Mouse (Mus musculus) Patski (cell line): Measurements from ENCODE around the gene Snhg11. TPM values are rescaled to one million over a fixed set of nuclear protein-coding genes. Genes with fewer than 3 reads are reported as not detected.

Experiments
- ATAC-seq: fragments of 100-300 bp; one replicate; pipeline ENCODE4 v1.8.0; 2021
- CTCF ChIA-PET: fragments of 350-600 bp; sonication (Branson Sonifier 250); formaldehyde crosslinking; loops from one replicate; lab custom pipeline; 2022; ENCODE audit warnings: inconsistent platforms; lab: Charles Lee
- POLR2A ChIA-PET: fragments of 350-600 bp; sonication (Branson Sonifier 250); formaldehyde crosslinking; loops from one replicate; lab custom pipeline; 2022; ENCODE audit warnings: antibody characterized with exemption, inconsistent platforms; lab: Charles Lee
- DNase-seq: peaks from one replicate; pipeline ENCODE4 v3.0.0-alpha.2; 2011; ENCODE audit warnings: low read depth, low spot score
- H3K27me3 ChIP-seq: fragments of 371-371 bp; one replicate; pipeline ENCODE4 v1.5.1; 2021
- CTCF ChIP-seq: fragments of 100-300 bp; IDR thresholded peaks from one replicate; pipeline ENCODE4 v1.5.1; 2021
- in situ Hi-C: fragments of 300-500 bp; cut with MboI; formaldehyde crosslinking; loops from 3 replicates; pipeline ENCODE4 v1.11.1; 2018; ENCODE audit warnings: low pct_unique_long_range_greater_than_20kb, mixed read lengths
- polyA plus RNA-seq: library from polyadenylated mRNA; unstranded; gene quantifications from one replicate; pipeline ENCODE4 v1.2.3, GENCODE M21; 2021

The Snhg11 gene
- polyA plus RNA-seq, 1 experiment from 2014 or later: not detected

DNA sequence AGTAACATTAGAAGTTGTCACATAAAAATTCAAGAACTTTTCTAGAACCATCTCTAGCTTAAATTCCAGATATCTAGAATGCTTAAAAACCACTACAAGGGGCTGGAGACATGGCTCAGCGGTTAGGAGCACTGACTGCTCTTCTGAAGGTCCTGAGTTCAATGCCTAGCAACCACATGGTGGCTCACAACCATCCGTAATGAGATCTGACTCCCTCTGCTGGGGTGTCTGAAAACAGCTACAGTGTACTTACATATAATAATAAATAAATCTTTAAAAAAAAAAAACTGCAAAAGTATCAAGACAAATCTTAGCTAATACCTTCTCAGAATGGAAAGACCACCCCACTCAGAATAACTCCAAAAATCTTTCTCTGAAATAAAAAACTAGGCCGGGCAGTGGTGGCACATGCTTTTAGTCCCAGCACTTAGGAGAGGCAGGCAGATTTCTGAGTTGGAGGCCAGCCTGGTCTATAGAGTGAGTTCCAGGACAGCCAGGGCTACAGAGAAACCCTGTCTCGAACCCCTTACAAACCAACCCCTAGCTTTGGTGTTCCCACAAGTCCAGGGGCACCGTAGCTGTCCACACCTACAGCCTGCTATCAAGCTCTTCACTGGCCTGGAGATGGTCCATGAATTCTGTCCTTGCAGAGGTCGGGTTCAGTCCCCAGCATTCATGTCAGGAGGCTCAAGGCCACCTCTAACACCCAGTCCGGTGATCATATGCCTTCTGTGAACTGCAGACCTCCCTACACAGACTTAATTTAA, 20.9 kb upstream of the Snhg11 start:
- ATAC-seq (no peak), DNase-seq (no peak)
- peak; percentile 51 for TF ChIP-seq CTCF
- CTCF ChIA-PET: no interaction called here
- H3K27me3 ChIP-seq: no peaks in the 10 kb centered on the region
- in situ Hi-C loops: loop anchor here (10.0 kb wide), 1 partner anchor 740 kb away; no protein-coding TSS in a partner anchor
- POLR2A ChIA-PET: no interaction called here

DNA sequence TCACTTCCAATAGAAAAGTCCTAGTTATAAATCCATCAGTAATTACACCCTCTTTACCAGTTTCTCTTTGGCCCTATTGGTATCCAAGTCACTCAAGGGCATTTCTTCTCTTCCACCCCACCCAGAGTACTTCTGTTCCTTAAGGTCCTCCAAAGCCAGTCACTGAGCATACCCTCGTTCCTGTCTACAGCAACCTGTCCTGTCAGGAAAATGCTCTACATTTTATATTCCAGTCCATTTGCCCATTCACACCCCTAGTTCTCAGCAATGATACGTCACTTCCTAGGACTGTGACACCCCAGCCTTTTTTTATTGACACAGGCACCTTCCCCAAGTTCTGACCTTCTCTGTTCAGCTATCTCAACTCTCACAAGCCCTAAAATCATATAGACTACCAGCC, 20.2 kb upstream of the Snhg11 start:
- POLR2A ChIA-PET: no interaction called here
- H3K27me3 ChIP-seq: no peaks in the 10 kb centered on the region
- ATAC-seq (no peak), DNase-seq (no peak)
- CTCF ChIA-PET: no interaction called here
- TF ChIP-seq CTCF: no peak
- in situ Hi-C loops: loop anchor here (10.0 kb wide), 1 partner anchor 740 kb away; no protein-coding TSS in a partner anchor

DNA sequence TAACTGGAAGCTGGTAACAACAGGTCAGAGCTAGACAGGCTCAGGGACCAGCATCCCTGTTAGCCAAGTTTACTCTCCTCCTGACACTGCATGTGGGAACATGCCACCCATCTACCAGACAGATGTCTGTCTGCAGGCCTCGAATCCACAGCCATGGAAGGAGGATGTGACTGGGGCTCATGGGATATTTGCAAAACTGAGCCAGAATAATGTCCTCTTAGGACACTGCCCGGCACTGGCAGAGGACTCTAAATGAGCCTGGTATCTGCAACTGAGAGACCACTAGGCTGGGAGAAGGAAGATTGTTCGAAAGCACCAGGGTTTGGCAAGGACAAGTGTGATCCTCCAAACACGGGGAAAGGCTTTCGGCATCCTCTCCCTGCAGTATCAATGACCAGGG, 19.3 kb upstream of the Snhg11 start:
- DNase-seq (no peak), ATAC-seq (no peak)
- no peak for TF ChIP-seq CTCF
- CTCF ChIA-PET: no interaction called here
- POLR2A ChIA-PET: interaction anchor here (0.7 kb wide), 1 partner anchor 276 kb away, joined by 3 read pairs; no protein-coding TSS in a partner anchor
- H3K27me3 ChIP-seq: no peaks in the 10 kb centered on the region
- in situ Hi-C loops: loop anchor here (10.0 kb wide), 1 partner anchor 741 kb away; no protein-coding TSS in a partner anchor

DNA sequence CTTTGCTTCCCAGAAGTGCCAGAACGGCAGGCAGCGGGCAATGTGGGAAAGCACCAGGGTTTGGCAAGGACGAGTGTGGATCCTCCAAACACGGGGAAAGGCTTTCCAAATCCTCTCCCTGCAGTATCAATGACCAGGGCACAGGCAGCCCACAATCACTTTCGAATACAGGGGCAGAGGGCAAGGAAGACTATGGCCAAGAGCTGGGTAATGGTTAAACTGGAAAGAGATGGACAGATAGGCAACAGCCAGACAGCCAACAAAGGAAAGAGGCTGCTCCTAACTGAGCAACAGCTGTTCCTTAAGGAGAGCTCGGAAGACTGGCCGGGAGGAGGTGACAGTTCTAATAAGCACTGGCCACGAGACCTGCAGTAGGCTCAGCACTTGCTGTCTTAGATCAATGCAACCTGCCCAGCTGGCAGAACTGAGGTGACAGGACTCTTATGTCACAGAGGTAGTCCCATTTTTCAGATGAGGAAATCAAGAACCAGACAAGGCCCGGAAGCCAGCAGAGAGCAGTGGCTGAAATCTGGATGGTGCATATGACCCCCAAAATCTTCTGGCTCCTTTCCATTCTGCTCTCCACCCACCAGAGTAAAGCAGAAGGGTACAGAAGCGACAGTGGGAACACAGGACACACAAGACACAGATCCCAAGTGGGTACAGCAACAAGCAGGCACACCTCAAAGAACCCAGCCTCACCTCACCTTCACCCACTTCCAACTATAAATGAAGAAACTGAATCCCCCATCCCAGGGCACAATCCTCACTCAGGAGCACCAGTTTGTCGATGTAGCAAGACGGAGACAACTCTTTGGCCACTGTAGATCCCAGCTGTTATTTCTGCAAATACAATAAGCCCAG, 15.4 kb upstream of the Snhg11 start:
- ChIA-PET POLR2A (no interaction called here), CTCF (interaction anchor here (1.1 to 1.3 kb wide), 2 partner anchors 15 to 134 kb away, joined by 3 to 4 read pairs; partner anchors contain the start of gene Snhg11)
- in situ Hi-C loops: loop anchor here (10.0 kb wide), 1 partner anchor 745 kb away; no protein-coding TSS in a partner anchor
- no peak for TF ChIP-seq CTCF
- ATAC-seq: no peak
- no peak for DNase-seq
- H3K27me3 ChIP-seq: no peaks in the 10 kb centered on the region

DNA sequence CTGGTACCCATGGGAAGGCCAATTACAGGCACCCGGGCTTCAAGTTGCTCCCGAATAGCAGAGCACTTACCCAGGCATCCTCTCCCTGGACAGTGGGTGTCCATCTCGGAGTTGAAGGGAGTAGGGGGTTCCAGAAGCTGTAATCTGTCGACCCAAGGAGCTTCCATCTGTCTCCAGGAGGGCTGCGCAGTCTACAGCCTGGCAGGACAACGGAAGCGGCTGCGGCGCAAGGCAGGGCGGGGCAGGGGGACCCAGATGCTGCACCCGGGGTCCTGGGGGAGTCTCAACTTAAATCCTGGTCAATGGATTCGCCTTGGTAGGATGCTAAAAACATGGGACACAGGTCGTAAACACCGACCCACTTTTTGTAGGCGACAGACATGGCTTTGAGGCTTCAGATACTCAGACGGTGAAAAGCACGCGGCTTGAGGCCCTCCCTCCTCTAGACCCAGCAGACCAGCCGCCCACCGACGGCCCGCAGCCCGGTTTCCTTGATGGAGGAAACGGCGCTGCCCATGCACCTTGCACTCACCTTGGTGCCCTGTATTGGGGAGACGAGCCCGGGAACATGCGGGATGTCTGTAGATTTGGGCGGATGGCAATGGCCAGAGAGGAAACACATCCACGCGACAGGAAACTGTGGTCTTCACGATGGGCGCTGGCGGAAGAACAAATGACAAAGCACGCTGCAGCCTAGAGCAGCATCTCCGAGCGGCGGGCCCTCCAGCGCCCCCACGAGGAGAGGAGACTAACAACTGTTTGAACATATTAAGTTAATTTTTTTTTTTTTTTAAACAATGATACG, 14.4 kb upstream of the Snhg11 start:
- CTCF ChIA-PET: interaction anchor here (1.1 to 1.3 kb wide), 2 partner anchors 14 to 135 kb away, joined by 3 to 4 read pairs; partner anchors contain the start of gene Snhg11
- TF ChIP-seq CTCF: peak; percentile 96
- DNase-seq: no peak
- in situ Hi-C loops: no loop called here
- peak; percentile 79 for ATAC-seq
- POLR2A ChIA-PET: interaction anchor here (0.6 kb wide), 1 partner anchor 246 kb away, joined by 3 read pairs; no protein-coding TSS in a partner anchor
- H3K27me3 ChIP-seq: no peaks in the 10 kb centered on the region

DNA sequence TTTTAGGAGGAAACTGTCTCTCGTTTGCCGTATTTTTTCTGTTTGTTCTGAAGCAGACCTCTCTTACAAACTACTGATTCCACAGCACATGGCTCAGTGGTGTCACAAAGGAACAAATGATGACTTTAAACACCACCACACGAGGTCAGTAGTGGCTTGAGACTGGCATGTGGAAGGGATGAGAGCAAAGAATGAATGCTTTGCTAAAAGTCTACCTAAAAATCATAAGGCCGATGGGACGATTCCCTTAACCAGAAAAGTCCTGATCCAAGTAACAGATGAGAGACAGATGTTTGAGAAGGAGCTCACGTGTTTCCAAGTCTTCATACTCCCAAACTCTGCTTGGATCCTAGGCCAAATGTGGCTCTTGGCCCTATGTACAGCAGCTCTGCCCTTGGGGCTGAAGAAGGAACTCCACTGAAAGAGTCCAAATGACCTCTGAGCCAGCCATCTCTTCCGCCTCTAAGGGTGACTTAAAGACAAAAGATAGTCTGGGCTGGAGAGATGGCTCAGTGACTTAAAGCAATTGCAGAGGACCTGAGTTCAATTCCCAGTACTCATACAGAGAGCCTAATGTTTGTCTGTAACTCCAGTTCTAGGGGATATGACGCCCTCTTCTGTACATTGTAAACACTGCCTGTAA, 13.6 kb upstream of the Snhg11 start:
- H3K27me3 ChIP-seq: no peaks in the 10 kb centered on the region
- ATAC-seq (peak; percentile 59), DNase-seq (no peak)
- in situ Hi-C loops: no loop called here
- peak; percentile 74 for TF ChIP-seq CTCF
- CTCF ChIA-PET: interaction anchor here (0.6 to 0.7 kb wide), 3 partner anchors 13 to 56 kb away, joined by 3 to 4 read pairs (median 3); partner anchors contain the start of gene Snhg11
- POLR2A ChIA-PET: interaction anchor here (0.6 kb wide), 1 partner anchor 247 kb away, joined by 3 read pairs; no protein-coding TSS in a partner anchor

DNA sequence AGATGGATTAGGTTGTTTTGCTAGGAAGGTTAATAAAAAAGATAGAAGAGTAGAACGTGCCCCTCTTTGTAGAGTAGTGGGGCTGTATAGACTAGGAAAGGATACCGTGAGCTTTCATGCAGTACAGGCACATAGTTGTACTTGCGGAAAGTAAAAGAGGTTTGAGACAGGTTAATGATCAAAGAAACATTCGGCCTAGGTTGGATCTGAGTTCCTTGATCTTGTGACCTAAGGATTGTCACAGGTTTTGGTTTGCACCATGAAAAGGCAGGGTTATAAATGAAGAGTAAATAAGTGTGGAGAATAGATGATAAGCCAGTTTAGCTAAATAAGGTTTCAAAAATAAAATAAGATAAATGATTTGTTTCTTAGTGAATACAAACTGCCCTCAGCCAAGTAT, 11.3 kb upstream of the Snhg11 start:
- in situ Hi-C loops: no loop called here
- DNase-seq: no peak
- H3K27me3 ChIP-seq: no peaks in the 10 kb centered on the region
- CTCF ChIA-PET: interaction anchor here (1.7 kb wide), 1 partner anchor 18 kb away, joined by 4 read pairs; no protein-coding TSS in a partner anchor
- TF ChIP-seq CTCF: no peak
- no peak for ATAC-seq
- POLR2A ChIA-PET: no interaction called here

DNA sequence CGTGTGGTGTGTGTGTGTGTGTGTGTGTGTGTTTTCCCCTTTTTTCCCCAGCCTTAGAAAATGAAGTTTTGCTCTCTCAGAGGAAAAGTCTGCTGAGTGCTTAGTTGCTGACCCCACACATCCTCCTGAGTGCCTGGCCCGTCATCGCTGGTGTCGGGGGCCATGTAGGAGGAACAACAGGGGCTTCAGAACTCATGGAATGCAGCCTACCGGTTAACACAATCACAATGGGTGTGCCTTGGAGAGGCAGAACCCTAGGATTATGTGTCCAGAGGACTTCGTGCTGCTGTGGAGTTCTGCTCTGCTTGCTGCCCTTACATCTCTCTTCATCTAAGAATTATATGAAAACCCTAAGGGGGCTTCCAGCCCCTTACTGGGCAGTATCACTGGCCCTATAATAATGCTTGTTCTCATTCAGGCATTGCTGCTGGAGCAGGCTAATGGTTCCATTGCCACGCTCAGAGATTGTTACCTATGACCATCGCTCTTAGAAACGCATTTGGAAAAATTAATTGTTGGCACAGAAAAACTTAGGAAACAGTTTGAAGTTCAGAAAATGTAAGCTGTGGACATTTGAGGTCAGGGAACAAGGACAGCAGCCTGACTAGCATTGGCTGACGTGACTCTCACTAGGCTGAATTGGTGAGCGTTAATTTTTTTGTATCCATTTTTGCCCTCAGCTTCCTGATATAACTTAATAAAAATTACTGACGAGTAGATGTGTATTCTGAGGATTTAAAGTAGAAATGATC, 10.2 kb upstream of the Snhg11 start:
- in situ Hi-C loops: no loop called here
- POLR2A ChIA-PET: no interaction called here
- no peaks in the 10 kb centered on the region for H3K27me3 ChIP-seq
- CTCF ChIA-PET: interaction anchor here (1.8 kb wide), 1 partner anchor 15 kb away, joined by 5 read pairs; no protein-coding TSS in a partner anchor
- no peak for DNase-seq
- ATAC-seq: no peak
- TF ChIP-seq CTCF: no peak

DNA sequence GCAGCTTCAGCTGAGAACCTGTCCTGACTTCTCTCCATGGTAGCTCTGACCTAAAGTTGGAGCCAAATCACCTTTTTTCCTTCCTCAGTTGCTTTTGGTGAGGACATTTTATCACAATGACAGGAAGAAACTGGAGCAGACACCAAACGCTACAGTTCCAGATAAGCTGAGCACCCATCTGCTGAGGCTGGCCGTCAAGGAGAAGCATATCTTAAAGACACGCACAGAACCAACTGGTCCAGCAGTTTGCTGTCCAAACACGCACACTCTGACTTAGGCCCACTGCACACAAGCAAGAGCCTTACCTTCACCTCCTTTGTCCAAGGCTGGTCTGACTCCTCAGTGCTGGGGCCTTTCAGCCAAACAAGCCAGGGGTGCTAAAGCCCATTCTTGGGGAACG, 7.8 kb upstream of the Snhg11 start:
- no peak for TF ChIP-seq CTCF
- ATAC-seq (no peak), DNase-seq (no peak)
- ChIA-PET POLR2A (no interaction called here), CTCF (no interaction called here)
- no peaks in the 10 kb centered on the region for H3K27me3 ChIP-seq
- in situ Hi-C loops: no loop called here
